Mouse (Mus musculus) testis, adult 2 months (tissue): Measurements from ENCODE around the gene Cyb561.

Experiments
- CTCF ChIP-seq: fragments of 200-500 bp; IDR thresholded peaks from 2 replicates; pipeline ENCODE4 v1.5.1; 2012; ENCODE audit warnings: low read depth, mild to moderate bottlenecking, inconsistent platforms, low read length, moderate library complexity; ENCODE audit not compliant: control insufficient read depth, insufficient read depth, insufficient replicate concordance
- POLR2A ChIP-seq: fragments of 200-500 bp; IDR thresholded peaks from 2 replicates; pipeline ENCODE4 v1.6.1; 2012; ENCODE audit warnings: low read depth, mild to moderate bottlenecking, inconsistent platforms, low read length, moderate library complexity; ENCODE audit not compliant: control insufficient read depth

- TF ChIP-seq CTCF (no peak), POLR2A (no peak)
These were observed 21.8 kb downstream of the Cyb561 start for GRCm38 (mm10) chr11:105931380-105931779.
